Mouse (Mus musculus): ENCODE results near the gene Asrgl1.

DNA sequence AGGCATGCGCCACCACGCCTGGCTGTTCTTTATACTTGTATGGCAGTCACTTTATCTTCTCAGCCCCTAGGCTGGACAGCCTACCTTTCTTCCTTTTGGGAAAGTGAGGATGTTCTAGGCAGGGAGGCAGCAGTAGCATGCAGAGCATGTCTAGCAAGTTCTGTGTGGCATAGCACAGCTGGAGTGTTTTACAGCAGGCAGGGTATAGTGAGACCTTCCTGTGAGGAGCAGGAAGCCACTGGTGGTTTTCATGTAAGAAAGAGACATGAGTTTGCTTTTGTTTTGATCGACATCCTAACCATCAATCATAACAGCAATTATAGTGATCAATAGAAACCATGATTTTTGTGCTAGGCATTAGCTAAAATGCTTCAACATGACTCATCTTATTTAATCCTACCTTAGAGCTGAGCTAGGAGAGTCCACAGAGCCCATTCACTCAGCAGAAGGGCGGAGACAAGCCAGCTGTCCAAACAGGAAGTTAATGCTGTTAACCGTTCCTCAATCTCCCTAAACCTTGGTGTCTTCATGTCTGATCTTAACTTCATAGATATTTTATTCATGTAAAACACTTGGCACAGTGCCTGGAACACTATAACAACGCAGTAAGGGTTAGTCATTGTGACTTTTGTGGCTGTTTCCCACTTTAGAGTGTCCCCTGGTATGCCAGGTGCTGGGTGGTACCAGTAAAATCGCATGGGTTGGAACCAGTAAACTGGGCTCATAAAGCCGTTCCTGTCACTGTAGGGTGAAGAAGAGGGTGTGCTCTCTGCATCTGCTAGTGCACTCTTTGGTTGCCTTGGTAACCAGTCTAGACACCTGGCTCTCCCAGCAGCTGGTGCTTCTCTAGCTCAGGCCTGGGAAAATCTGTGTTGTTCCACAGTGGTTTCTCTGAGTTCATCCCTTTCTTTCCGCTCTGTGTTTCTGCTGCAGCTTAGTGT, 69.5 kb downstream of the Asrgl1 start:
- TF ChIP-seq GATA1 (IDR thresholded peaks at IDR 0.05; ENCODE audit: borderline replicate concordance, low read length) (no peak), CTCF (IDR thresholded peaks at IDR 0.05; ENCODE audit: low read depth, low read length) (no peak), GATA2 (IDR thresholded peaks at IDR 0.05; ENCODE audit: borderline replicate concordance, low read depth, low read length) (no peak), TAL1 (conservative IDR thresholded peaks at IDR 0.05; ENCODE audit: low read depth, low read length) (no peak)
